Mouse (Mus musculus): ENCODE data around the gene Akain1. TPM values are rescaled to one million over a fixed set of nuclear protein-coding genes. Genes with fewer than 3 reads are reported as not detected.

Gene Akain1
- total RNA-seq (2014; rRNA removed) (0.10 and 0.92 TPM in 2 replicates), polyA plus RNA-seq (2015; fragmentation: Nextera tagmentation; extraction: Ambion mirVana) (0.64 and 0.65 TPM in 2 replicates)

- Histone ChIP-seq H3K36me3 (ENCODE audit: insufficient read depth) (no peaks in the 10 kb centered on the region), H3K27ac (ENCODE audit: low read depth, low read length) (no peak within 1 kb of the TSS), H3K4me2 (ENCODE audit: low read depth) (peak within 1 kb of the TSS; percentile 94), H3K9ac (peak within 1 kb of the TSS; percentile 47), H3K4me1 (ENCODE audit: insufficient read depth) (no peaks in the 10 kb centered on the region), H3K9me3 (ENCODE audit: low read length) (no peaks in the 10 kb centered on the region), H3K27me3 (ENCODE audit: insufficient read depth, low read length) (peaks cover 36% of the 10 kb centered on the region), H3K4me3 (ENCODE audit: low read depth, low read length) (peak within 1 kb of the TSS; percentile 56)
- WGBS: under 1% methylated on average over 44 of the region's 44 CpGs
- no peak for TF ChIP-seq CTCF (IDR thresholded peaks at IDR 0.05; ENCODE audit: low read depth)
- ATAC-seq: peak; percentile 89
- DNase-seq: peak; percentile 53
Measured at GRCm38 (mm10) chr17:69438990-69439491, at the start of gene Akain1. Gene Akain1 (plus strand): TSS chr17:69439326.

GRCm38 (mm10) chr17:69396147-69397033 lies 42.7 kb upstream of the Akain1 start:
- H3K4me1 ChIP-seq (ENCODE audit: insufficient read depth): no peaks in the 10 kb centered on the region
- TF ChIP-seq CTCF (IDR thresholded peaks at IDR 0.05; ENCODE audit: low read depth): peak; percentile 33
- H3K4me2 ChIP-seq (ENCODE audit: low read depth): no peak overlapping the region
- ATAC-seq (no peak), DNase-seq (no peak)
- H3K27me3 ChIP-seq (ENCODE audit: insufficient read depth, low read length): no peaks in the 10 kb centered on the region
- no peak overlapping the region for H3K27ac ChIP-seq (ENCODE audit: low read depth, low read length)
- WGBS: 22% methylated on average over 16 of the region's 16 CpGs
- no peak overlapping the region for H3K9ac ChIP-seq
- H3K4me3 ChIP-seq (ENCODE audit: low read depth, low read length): no peak overlapping the region
- no peaks in the 10 kb centered on the region for H3K36me3 ChIP-seq (ENCODE audit: insufficient read depth)
- H3K9me3 ChIP-seq (ENCODE audit: low read length): no peaks in the 10 kb centered on the region

- no peak for TF ChIP-seq CTCF (IDR thresholded peaks at IDR 0.05; ENCODE audit: low read depth)
- WGBS: 61% methylated on average over 5 of the region's 5 CpGs
Measured at GRCm38 (mm10) chr17:69397163-69397562, 42.0 kb upstream of the Akain1 start.

DNA sequence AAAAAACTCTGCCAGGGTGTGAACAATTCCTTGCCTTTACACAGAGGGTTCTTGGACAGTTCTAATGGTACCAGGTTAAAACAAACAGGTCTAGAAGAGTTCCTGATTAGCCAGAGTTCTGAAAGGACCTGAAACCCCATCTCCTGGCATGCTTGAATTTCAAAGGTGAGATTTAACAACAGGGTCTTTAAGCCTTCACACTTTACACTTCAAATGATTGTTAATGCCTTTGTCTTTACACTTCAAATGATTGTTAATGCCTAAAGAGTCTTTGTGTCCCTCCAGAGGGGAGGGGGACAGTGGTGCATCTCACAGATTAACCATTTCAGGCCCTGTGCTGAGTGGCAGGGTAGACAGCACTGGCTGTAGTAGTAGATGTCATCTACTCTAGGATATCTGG lies 41.0 kb upstream of the Akain1 start:
- no peak overlapping the region for H3K4me3 ChIP-seq (ENCODE audit: low read depth, low read length)
- no peaks in the 10 kb centered on the region for H3K9me3 ChIP-seq (ENCODE audit: low read length)
- no peaks in the 10 kb centered on the region for H3K36me3 ChIP-seq (ENCODE audit: insufficient read depth)
- no peak for DNase-seq
- no peaks in the 10 kb centered on the region for H3K4me1 ChIP-seq (ENCODE audit: insufficient read depth)
- no peak for ATAC-seq
- H3K9ac ChIP-seq: no peak overlapping the region
- no peak overlapping the region for H3K27ac ChIP-seq (ENCODE audit: low read depth, low read length)
- H3K4me2 ChIP-seq (ENCODE audit: low read depth): no peak overlapping the region
- no peak for TF ChIP-seq CTCF (IDR thresholded peaks at IDR 0.05; ENCODE audit: low read depth)
- H3K27me3 ChIP-seq (ENCODE audit: insufficient read depth, low read length): no peaks in the 10 kb centered on the region

More at GRCm38 (mm10) chr17:69397163-69397562, 42.0 kb upstream of the Akain1 start:
- no peaks in the 10 kb centered on the region for H3K9me3 ChIP-seq (ENCODE audit: low read length)
- no peak overlapping the region for H3K27ac ChIP-seq (ENCODE audit: low read depth, low read length)
- H3K4me2 ChIP-seq (ENCODE audit: low read depth): no peak overlapping the region
- no peak overlapping the region for H3K9ac ChIP-seq
- H3K4me3 ChIP-seq (ENCODE audit: low read depth, low read length): no peak overlapping the region
- no peaks in the 10 kb centered on the region for H3K4me1 ChIP-seq (ENCODE audit: insufficient read depth)
- H3K27me3 ChIP-seq (ENCODE audit: insufficient read depth, low read length): no peaks in the 10 kb centered on the region
- DNase-seq (no peak), ATAC-seq (no peak)
- no peaks in the 10 kb centered on the region for H3K36me3 ChIP-seq (ENCODE audit: insufficient read depth)

DNA sequence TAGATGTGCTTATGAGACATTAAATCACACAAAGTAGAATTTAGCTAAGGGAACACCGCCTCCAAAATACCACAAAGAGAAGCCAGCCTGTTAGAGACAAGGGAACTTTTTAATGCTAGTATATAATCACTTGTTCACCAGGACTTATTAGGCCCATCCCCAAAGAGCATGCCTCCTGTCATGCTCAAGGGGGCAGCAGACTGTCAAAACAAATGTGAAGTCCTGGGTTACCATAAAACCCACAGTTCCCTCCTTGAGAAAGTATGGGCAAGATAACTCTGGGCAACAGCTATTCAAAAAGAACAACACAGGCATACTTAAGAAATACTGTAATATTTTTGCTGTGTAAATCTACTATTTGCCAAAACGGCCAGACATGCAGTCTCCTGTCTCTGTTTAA lies 38.0 kb upstream of the Akain1 start:
- Histone ChIP-seq H3K4me3 (ENCODE audit: low read depth, low read length) (no peak overlapping the region), H3K9ac (no peak overlapping the region), H3K27ac (ENCODE audit: low read depth, low read length) (no peak overlapping the region), H3K4me1 (ENCODE audit: insufficient read depth) (no peaks in the 10 kb centered on the region), H3K4me2 (ENCODE audit: low read depth) (no peak overlapping the region), H3K27me3 (ENCODE audit: insufficient read depth, low read length) (no peaks in the 10 kb centered on the region), H3K36me3 (ENCODE audit: insufficient read depth) (no peaks in the 10 kb centered on the region), H3K9me3 (ENCODE audit: low read length) (no peaks in the 10 kb centered on the region)
- ATAC-seq (no peak), DNase-seq (no peak)
- 70% methylated on average over 2 of the region's 2 CpGs for WGBS
- no peak for TF ChIP-seq CTCF (IDR thresholded peaks at IDR 0.05; ENCODE audit: low read depth)

DNA sequence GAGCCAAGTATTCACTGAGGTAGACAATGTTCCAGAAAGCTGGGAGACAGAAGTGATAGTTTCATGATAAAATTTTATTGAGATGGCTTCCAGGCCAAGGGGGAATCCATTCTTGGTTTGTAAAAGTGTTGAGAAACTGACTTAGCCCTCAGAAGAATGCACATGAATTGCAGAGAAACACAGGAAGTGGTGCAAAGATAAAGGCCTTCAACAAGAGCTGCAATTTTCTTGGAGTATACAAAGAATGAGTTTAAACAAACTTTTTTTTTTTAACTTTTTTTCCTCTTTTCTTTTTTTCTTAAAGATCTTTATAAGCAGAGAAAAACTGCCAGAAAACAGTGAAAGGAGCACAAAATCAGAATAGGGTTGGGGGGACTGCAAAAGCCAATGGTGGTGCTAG lies 23.0 kb upstream of the Akain1 start:
- Histone ChIP-seq H3K36me3 (ENCODE audit: insufficient read depth) (no peaks in the 10 kb centered on the region), H3K9me3 (ENCODE audit: low read length) (no peaks in the 10 kb centered on the region), H3K4me2 (ENCODE audit: low read depth) (peak overlapping the region; percentile 78), H3K27me3 (ENCODE audit: insufficient read depth, low read length) (no peaks in the 10 kb centered on the region), H3K27ac (ENCODE audit: low read depth, low read length) (no peak overlapping the region), H3K4me3 (ENCODE audit: low read depth, low read length) (peak overlapping the region; percentile 94), H3K4me1 (ENCODE audit: insufficient read depth) (0 out of 2 replicates have a peak, but pooled peaks cover 5% of the 10 kb centered on the region), H3K9ac (no peak overlapping the region)
- no peak for TF ChIP-seq CTCF (IDR thresholded peaks at IDR 0.05; ENCODE audit: low read depth)
- ATAC-seq (no peak), DNase-seq (no peak)

All from forebrain, postnatal 0 days (tissue).